Mouse (Mus musculus) lung, adult 18-20 months (tissue): ENCODE data around the gene Zfp37.
"Not testable (repeated sequence)": the region's sequence is repeated elsewhere in the genome, so short reads cannot be mapped to it uniquely, and the experiment has no call there.

Source experiments
- DNase-seq, 2 experiments: peaks; one replicate each; pipeline ENCODE4 v3.0.0; 2022; ENCODE audit warnings: mixed read lengths in 2 of 2

Gene Zfp37

GRCm38 (mm10) chr4:62230769-62231168 is at the start of gene Zfp37:
Gene Zfp37, minus strand, starts transcription at chr4:62231047.
- no peak for DNase-seq

- no peak for DNase-seq
These were observed 47.2 kb upstream of the Zfp37 start for GRCm38 (mm10) chr4:62278081-62278480.

DNA sequence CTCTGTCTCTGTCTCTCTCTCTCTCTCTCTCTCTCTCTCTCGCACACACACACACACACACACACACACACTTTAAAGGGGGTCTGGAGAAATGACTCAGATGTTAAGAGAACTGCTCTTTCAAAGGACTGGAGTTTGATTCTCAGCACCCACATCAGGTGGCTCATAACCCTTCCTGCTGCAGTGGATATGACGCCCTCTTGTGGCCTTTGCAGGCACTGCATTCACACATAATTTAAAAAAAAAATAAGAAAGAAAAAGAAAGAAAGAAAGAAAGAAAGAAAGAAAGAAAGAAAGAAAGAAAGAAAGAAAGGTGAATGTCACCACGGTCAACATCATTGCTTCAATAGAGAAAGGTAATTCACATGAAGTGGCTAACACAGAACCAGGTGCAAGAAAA is 46.4 kb upstream of the Zfp37 start:
- no peak for DNase-seq

- DNase-seq, result peak in 1 of 2 experiments; percentile 16
These were observed 45.8 kb upstream of the Zfp37 start for GRCm38 (mm10) chr4:62276642-62277041.

DNA sequence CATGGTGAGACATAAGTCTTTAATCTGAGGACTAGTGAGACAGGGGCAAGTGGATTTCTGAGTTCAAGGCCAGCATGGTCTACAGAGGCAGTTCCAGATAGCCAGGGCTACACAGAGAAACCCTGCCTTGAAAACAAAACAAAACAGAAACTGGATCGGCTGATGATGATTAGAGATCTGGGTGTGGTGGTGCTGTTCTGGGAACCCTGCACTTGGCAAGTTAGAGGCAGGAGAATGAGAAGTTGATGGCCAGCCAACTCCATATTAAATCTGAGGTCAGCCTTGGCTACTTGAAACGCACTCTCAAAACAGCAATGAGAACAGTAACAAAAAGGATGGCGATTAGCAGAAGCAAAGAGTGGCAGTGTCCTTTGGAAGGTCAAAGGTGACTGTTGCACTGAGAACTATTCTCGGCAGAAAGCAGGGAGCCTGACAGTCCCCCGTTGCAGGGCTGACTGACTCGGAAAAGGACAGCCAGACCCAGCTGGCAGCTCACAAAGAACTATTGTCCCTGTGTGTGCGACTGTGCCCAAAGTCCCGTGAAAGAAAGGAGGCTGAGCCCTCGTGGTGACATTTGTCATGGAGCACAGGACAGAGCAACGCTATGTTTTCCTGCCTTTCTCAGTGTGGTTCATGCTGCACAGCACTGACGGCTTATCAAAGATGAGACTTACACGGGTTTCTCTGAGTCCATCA is 44.1 kb upstream of the Zfp37 start:
- peak in 1 of 2 experiments; percentile 14 for DNase-seq

GRCm38 (mm10) chr4:62273916-62274315 is 43.1 kb upstream of the Zfp37 start:
- no peak for DNase-seq

GRCm38 (mm10) chr4:62272696-62273095 is 41.8 kb upstream of the Zfp37 start:
- DNase-seq, result no peak

GRCm38 (mm10) chr4:62267101-62267500 is 36.3 kb upstream of the Zfp37 start:
- no peak for DNase-seq

GRCm38 (mm10) chr4:62266016-62266415 is 35.2 kb upstream of the Zfp37 start:
- DNase-seq, result not testable (repeated sequence)

GRCm38 (mm10) chr4:62265154-62265836 is 34.4 kb upstream of the Zfp37 start:
- peak; percentile 22 to 28 for DNase-seq

DNA sequence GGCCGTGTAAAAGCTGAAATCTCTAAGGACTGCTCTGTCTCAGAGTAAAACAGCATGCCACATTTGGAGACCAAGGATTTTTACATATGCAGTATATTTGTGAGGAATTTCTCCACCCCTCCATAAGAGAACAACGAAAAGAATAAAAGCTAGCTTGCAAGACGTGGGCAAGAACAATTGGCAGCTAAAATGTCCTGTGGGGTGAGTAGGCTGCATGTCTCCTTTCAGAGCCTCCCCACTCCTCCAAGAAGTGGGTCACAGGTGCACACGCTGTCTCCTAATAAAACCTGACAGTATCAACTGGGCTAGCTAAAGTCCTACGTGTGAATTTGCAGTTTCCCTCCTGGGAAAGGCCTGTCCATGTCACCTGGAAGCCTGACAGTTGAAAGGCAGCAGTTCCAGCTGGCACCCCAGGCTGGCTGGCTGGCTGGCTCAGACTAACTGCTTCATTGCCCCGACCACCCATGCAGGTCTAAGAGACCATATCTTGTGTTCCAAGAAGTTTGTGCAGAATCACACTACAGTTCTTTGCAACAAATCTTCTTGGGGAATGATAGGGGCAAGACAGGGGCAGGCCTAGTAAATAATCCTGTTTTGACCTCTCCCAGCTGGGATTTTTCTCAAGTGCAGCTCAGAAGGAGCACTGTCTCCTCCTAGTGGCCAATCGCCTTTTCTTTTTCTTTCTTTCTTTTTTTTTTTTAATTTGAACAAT is 32.4 kb upstream of the Zfp37 start:
- no peak for DNase-seq

DNA sequence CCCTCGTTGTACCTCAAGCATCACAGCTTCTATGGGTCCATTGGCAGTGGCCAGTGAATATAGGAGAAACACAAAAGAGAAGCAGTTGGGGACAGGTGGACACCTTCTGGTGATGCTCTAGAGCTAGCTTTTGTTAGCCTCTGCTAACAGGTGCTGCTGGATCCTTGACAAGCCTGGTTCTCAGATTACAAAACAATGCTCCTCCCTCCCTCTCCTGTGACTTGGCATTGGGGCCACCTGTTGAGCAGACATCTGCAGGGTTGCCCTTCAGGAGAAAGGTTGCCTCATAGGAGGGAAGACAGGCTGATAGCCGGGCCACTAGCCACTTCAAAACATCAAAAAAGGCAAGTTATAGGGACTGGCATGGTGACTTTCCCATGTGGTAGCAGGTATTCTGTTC is 31.4 kb upstream of the Zfp37 start, which contains the start of gene Slc31a2:
Gene Slc31a2 (plus strand): TSS at position 287 of the 400 bp plus-strand sequence.
- DNase-seq, result no peak

GRCm38 (mm10) chr4:62256931-62257330 is 26.1 kb upstream of the Zfp37 start:
- DNase-seq, result peak in 1 of 2 experiments; percentile 14

GRCm38 (mm10) chr4:62254551-62254950 is 23.7 kb upstream of the Zfp37 start:
- no peak for DNase-seq

DNA sequence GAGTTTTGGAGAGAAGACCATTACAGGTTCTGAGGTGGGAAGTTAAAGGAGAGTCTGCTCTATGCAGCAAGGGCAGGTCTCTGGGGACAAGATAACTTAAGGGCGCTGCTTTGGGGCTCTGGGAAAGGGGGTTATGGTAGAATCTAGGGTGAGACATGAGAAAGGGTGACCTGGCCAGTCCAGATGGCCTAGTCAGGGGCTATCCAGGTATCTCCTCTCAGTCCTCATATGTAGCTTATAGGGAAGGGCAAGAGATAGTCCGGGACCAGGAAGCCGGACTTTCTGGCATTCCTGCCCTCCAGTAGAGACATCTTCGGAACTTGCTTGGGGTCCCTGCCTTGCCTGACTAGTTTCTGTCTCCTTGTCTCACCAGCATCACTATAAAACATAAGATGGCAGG is 20.9 kb upstream of the Zfp37 start:
- no peak for DNase-seq

GRCm38 (mm10) chr4:62250896-62251544 is 20.2 kb upstream of the Zfp37 start:
- DNase-seq, result no peak

- DNase-seq, result no peak
These were observed 17.5 kb upstream of the Zfp37 start for GRCm38 (mm10) chr4:62248328-62248727.

GRCm38 (mm10) chr4:62240586-62240985 is 9.7 kb upstream of the Zfp37 start:
- DNase-seq, result no peak

DNA sequence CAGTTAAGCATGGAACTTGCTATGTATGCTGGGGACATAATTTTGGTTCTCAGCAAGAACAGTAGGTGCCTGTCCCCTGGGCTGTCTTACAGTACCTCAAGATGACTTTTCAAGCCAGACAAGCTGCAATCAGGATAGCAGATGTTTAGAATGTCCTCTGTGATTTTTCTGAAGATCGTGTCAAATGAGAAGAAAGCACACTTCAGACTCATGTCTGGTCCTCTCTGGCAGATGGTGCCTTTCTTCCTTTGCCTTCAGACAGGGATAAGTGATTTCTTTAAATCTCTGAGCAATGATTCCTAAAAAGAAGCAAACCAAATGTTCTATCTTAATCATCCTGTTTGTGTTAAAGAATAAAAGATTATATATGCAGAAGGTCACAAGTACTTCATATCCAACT is 694 bp downstream of the Zfp37 start:
- no peak for DNase-seq

DNA sequence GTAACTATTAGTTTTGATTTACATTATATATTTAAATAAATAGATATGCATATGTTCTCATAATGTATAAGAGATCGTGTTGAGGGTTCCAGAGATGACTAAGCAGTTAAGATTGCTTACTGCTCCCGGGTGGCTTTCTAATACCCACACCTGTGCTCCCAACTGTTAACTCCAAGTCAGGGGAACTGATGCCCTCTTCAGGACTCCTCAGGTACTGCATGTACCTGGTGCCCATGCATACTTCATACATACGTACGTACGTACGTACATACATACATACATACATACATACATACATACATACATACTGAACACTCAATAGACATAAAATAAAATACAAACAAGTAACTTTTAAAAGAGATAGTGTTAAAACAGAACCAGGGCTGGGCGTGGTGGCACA is 1.4 kb downstream of the Zfp37 start:
- peak in 1 of 2 experiments; percentile 14 for DNase-seq

- peak; percentile 33 to 39 for DNase-seq
These were observed 2.5 kb downstream of the Zfp37 start for GRCm38 (mm10) chr4:62228391-62228790.

DNA sequence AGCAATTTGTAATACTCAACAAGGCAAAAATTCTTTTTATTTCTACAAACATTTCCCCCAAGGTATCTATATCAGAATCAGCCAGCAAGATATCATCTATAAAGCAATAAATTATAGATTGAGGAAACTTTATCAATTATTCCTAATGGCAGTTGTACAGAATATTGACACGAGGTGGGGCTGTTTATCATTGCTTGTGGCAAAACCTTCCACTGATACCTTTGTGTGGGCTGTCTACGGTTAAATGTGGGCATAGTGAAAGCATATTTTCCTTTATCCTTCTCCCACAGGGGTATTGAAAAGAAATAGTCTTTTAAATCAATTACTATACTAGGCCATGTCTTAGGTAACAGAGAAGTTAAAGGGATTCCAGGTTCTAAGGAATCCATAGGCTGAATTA is 17.4 kb downstream of the Zfp37 start:
- no peak for DNase-seq

DNA sequence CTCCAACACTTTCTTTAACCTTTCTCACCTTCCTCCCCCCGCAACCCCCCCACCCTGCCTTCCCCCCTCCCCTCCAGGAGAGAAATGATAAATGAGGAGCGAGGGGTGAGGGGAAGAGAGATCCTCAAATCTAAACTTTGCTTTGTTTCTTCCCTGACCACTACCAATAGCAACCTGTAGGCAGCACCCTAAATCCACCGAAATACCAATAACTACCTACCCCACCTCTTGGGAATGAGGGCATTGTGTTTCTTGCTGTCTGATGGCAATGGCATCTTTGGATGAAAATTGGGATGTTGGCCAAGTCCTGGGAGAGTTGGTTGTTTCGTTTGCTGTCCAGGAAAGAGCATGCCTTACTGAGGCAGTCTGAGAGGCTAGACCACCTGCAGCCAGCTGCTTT is 20.8 kb downstream of the Zfp37 start:
- DNase-seq, result no peak
